19 mouse cellular contexts compared by ENCODE assay signal in genomic region chr5:8397587-8398249, GRCm38 (mm10). TPM values are rescaled to one million over a fixed set of nuclear protein-coding genes. Genes with fewer than 3 reads are reported as not detected.
"Had no signal": no experiment of that assay in that cellular context is flagged by ENCODE, and none has a peak within 500 bp of the region (broad histone marks: within the 10 kb centered on the region; RNA-seq: fewer than 3 reads in every experiment).

No protein-coding gene starts in this region.

- H3K9me3 ChIP-seq: liver, embryonic 13.5 days; liver, embryonic 15.5 days; lung, embryonic 15.5 days; megakaryocyte, embryonic 14.5 days; midbrain, embryonic 13.5 days; neural tube, embryonic 12.5 days; stomach, embryonic 15.5 days had no signal

- H3K4me2 ChIP-seq: liver, embryonic 13.5 days; liver, embryonic 15.5 days; lung, embryonic 15.5 days; midbrain, embryonic 11.5 days; midbrain, embryonic 13.5 days; neural tube, embryonic 12.5 days; stomach, embryonic 15.5 days had no signal

- H3K4me1 ChIP-seq: liver, embryonic 13.5 days; liver, embryonic 15.5 days; lung, embryonic 15.5 days; megakaryocyte, embryonic 14.5 days; midbrain, embryonic 13.5 days; neural tube, embryonic 12.5 days; stomach, embryonic 15.5 days had no signal

- ATAC-seq: liver, postnatal 0 days; lung, postnatal 0 days; midbrain, embryonic 13.5 days had no signal

- H3K4me3 ChIP-seq: liver, embryonic 13.5 days; liver, embryonic 15.5 days; lung, embryonic 15.5 days; megakaryocyte, embryonic 14.5 days; midbrain, embryonic 13.5 days; neural tube, embryonic 12.5 days; stomach, embryonic 15.5 days had no signal

- H3K27me3 ChIP-seq: liver, embryonic 13.5 days; liver, embryonic 15.5 days; lung, embryonic 15.5 days; megakaryocyte, embryonic 14.5 days; midbrain, embryonic 13.5 days; neural tube, embryonic 12.5 days; stomach, embryonic 15.5 days had no signal

- H3K9ac ChIP-seq: liver, embryonic 13.5 days; liver, embryonic 15.5 days; liver, postnatal 0 days; lung, embryonic 15.5 days; midbrain, embryonic 13.5 days; neural tube, embryonic 12.5 days; stomach, embryonic 15.5 days had no signal

- H3K27ac ChIP-seq: liver, embryonic 13.5 days; liver, embryonic 15.5 days; lung, embryonic 15.5 days; macrophage; midbrain, embryonic 13.5 days; neural tube, embryonic 12.5 days; stomach, embryonic 15.5 days; stomach, postnatal 0 days had no signal

- DNase-seq: liver, embryonic 13.5 days; liver, postnatal 0 days; lung, adult 2 months; lung, postnatal 14 days; lung, postnatal 36 days; thymus, adult 2 months; thymus, postnatal 25 days; thymus, postnatal 4 days had no signal

RNA-seq across cellular contexts. Expression of gene Adam22, which starts 29.8 kb away (rescaled TPM):
- total RNA-seq: neutrophil, adult 5-6 weeks had no signal
